Mouse (Mus musculus): Measurements from ENCODE around the gene Srp14.

DNA sequence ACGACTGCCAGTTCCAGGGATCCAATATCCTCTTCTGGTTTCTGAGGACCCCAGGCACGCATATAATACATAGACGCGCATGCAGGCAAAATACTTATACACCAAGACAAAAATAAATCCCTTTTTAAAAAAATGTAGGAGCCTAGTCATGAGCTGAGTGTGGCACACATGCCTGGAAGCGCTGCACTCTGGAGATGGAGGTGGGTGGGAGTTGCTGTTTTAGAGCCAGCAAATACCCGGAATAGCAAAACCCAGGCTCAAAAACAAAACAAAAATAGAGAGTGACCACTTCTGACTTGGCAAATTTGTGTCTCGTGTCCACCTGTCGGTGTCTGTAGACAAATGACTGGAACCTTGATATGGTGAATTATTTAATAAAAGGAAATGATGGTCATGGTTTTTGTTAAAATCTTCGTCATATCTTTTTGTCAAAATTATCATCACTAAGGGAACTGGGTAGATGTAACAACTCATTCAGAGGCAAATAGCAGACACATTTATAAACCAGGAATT is 4.9 kb upstream of the Srp14 start:
- TF ChIP-seq CTCF (IDR thresholded peaks at IDR 0.05; ENCODE audit: control insufficient read depth, insufficient read depth, low read length) = no peak
- no peak for TF ChIP-seq POLR2A (IDR thresholded peaks at IDR 0.05; ENCODE audit: borderline replicate concordance, control insufficient read depth, low read depth, low read length)
